Mouse (Mus musculus) intestine, postnatal 0 days (tissue): ENCODE measurements around the gene Rnf2. TPM values are rescaled to one million over a fixed set of nuclear protein-coding genes. Genes with fewer than 3 reads are reported as not detected.

ENCODE experiments used
- ATAC-seq: fragments of 200-750 bp; cut with Nextera tagmentation; 2 replicates; pipeline ENCODE4 v1.8.0; 2017; ENCODE audit warnings: mild to moderate bottlenecking, moderate TSS enrichment, moderate library complexity
- H3K27ac ChIP-seq: fragments of 300-500 bp; sonication (generic); 2 replicates; pipeline ENCODE4 v1.5.1; 2014; ENCODE audit warnings: mild to moderate bottlenecking, low read depth, low read length, moderate library complexity
- H3K27me3 ChIP-seq: fragments of 300-500 bp; sonication (generic); replicated peaks from 2 replicates; pipeline ENCODE4 v1.6.1; 2014; ENCODE audit warnings: low read length, mixed read lengths; ENCODE audit not compliant: control insufficient read depth, insufficient read depth
- H3K36me3 ChIP-seq: fragments of 300-500 bp; sonication (generic); 2 replicates; pipeline ENCODE4 v1.6.1; 2014; ENCODE audit warnings: mild to moderate bottlenecking, moderate library complexity; ENCODE audit not compliant: control insufficient read depth, insufficient read depth
- H3K4me1 ChIP-seq: fragments of 300-500 bp; sonication (generic); replicated peaks from 2 replicates; pipeline ENCODE4 v1.6.1; 2014; ENCODE audit warnings: antibody characterized with exemption, low read length, mixed read lengths; ENCODE audit not compliant: control insufficient read depth, insufficient read depth
- H3K4me2 ChIP-seq: fragments of 300-500 bp; sonication (generic); replicated peaks from 2 replicates; pipeline ENCODE4 v1.6.1; 2014; ENCODE audit warnings: low read depth, mild to moderate bottlenecking, moderate library complexity
- H3K4me3 ChIP-seq: fragments of 300-500 bp; sonication (generic); 2 replicates; pipeline ENCODE4 v1.5.1; 2014; ENCODE audit warnings: low read depth, low read length
- H3K9ac ChIP-seq: fragments of 300-500 bp; sonication (generic); 2 replicates; pipeline ENCODE4 v1.6.1; 2014; ENCODE audit warnings: mild to moderate bottlenecking, low read depth, low read length
- H3K9me3 ChIP-seq: fragments of 300-500 bp; sonication (generic); 2 replicates; pipeline ENCODE4 v1.6.1; 2016; ENCODE audit warnings: mixed run types; ENCODE audit not compliant: control insufficient read depth
- CTCF ChIP-seq: sonication (generic); IDR thresholded peaks from 2 replicates; pipeline ENCODE4 v1.5.1; 2016; ENCODE audit warnings: low read depth, mild to moderate bottlenecking, control low read depth, antibody characterized with exemption, moderate library complexity
- WGBS: fragments of 180-500 bp; shearing (Covaris S2); extraction: QIAGEN DNeasy Blood & Tissue Kit; methylation state at CpG from one replicate; pipeline ENCODE4 v1.1.7; 2014; 5-methylcytosine and 5-hydroxymethylcytosine counted together
- microRNA-seq: library from miRNA; unstranded; fragments of <30 nt; microRNA quantifications from one replicate; pipeline ENCODE4, GENCODE M21; 2016
- polyA plus RNA-seq: library from polyadenylated mRNA; unstranded; fragments of >200 nt; fragmentation: Nextera tagmentation; extraction: Ambion mirVana; gene quantifications from 2 replicates; pipeline ENCODE4 v1.2.1, GENCODE M21; 2015

The Rnf2 gene
- polyA plus RNA-seq, 1 experiment from 2014 or later, result 26.9 TPM

- no peak for ATAC-seq
- no peak overlapping the region for H3K4me2 ChIP-seq
Observed at GRCm38 (mm10) chr1:151422178-151422577, 78.6 kb downstream of the Rnf2 start.

DNA sequence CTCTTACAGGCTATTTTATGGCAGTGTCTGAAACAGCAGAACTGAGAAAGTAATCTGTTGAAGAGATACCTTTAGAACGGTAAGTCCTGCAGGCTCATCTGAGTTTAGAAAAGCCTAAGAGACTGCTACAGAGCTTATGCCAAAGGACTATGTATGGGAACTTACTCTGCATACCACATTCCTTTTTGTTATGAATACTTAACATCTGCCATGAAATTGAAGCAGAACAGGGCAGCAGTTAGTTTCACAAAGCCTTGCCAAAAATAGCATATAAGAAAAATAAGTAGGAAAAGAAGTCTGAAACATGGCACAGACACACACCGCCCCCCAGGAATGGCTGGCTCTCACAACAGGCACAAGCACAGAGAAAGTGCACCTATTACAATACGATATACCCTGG, 90.9 kb downstream of the Rnf2 start:
- Histone ChIP-seq H3K27ac (no peak overlapping the region), H3K9me3 (no peaks in the 10 kb centered on the region), H3K4me2 (no peak overlapping the region), H3K4me3 (no peak overlapping the region), H3K36me3 (peaks cover 32% of the 10 kb centered on the region), H3K27me3 (no peaks in the 10 kb centered on the region), H3K9ac (no peak overlapping the region), H3K4me1 (no peaks in the 10 kb centered on the region)
- no peak for ATAC-seq
- TF ChIP-seq CTCF, result no peak
- 71% methylated on average over 3 of the region's 3 CpGs for WGBS

More at GRCm38 (mm10) chr1:151422178-151422577, 78.6 kb downstream of the Rnf2 start:
- no peak overlapping the region for H3K4me3 ChIP-seq
- no peak overlapping the region for H3K9ac ChIP-seq
- H3K36me3 ChIP-seq, result peaks cover 32% of the 10 kb centered on the region
- no peaks in the 10 kb centered on the region for H3K4me1 ChIP-seq
- H3K27me3 ChIP-seq, result no peaks in the 10 kb centered on the region
- H3K9me3 ChIP-seq, result no peaks in the 10 kb centered on the region
- no peak overlapping the region for H3K27ac ChIP-seq
- WGBS, result 50% methylated on average over 3 of the region's 3 CpGs
- TF ChIP-seq CTCF, result no peak

Small RNA genes within 50 kb of the gene (microRNA-seq; reads per million reads assigned to microRNA genes)
- gene Mir7682, result not detected

Other genes with a start within 250 kb of the Rnf2 start
- 101 and 107 TPM in 2 replicates for gene Ivns1abp, start 156.5 kb downstream of the Rnf2 start, polyA plus RNA-seq
- gene Swt1, start 72.5 kb downstream of the Rnf2 start, polyA plus RNA-seq, result 56.7 and 66.5 TPM in 2 replicates
- 18.5 and 21.7 TPM in 2 replicates for gene Trmt1l, start 72.4 kb downstream of the Rnf2 start, polyA plus RNA-seq
- gene Fam129a, start 70.2 kb upstream of the Rnf2 start, polyA plus RNA-seq, result 6.0 and 7.4 TPM in 2 replicates